Mouse (Mus musculus) forebrain, postnatal 0 days (tissue): ENCODE results near the gene Depp1. TPM values are rescaled to one million over a fixed set of nuclear protein-coding genes. Genes with fewer than 3 reads are reported as not detected.
"Not testable (repeated sequence)": the region's sequence is repeated elsewhere in the genome, so short reads cannot be mapped to it uniquely, and the experiment has no call there.

Experiments
- ATAC-seq: fragments of 200-750 bp; cut with Nextera tagmentation; 2 replicates; pipeline ENCODE4 v1.8.0; 2017; ENCODE audit warnings: mild to moderate bottlenecking, moderate library complexity
- DNase-seq: peaks from one replicate; pipeline ENCODE4 v3.0.0-alpha.2; 2015
- H3K27ac ChIP-seq: fragments of 300-500 bp; sonication (generic); 2 replicates; pipeline ENCODE4 v1.5.1; 2014; ENCODE audit warnings: low read depth, mild to moderate bottlenecking, antibody characterized with exemption, low read length, moderate library complexity, mixed read lengths
- H3K27me3 ChIP-seq: fragments of 300-500 bp; sonication (generic); 2 replicates; pipeline ENCODE4 v1.6.1; 2014; ENCODE audit warnings: mild to moderate bottlenecking, low read length, mixed read lengths; ENCODE audit not compliant: insufficient read depth
- H3K36me3 ChIP-seq: fragments of 300-500 bp; sonication (generic); 2 replicates; pipeline ENCODE4 v1.6.1; 2014; ENCODE audit warnings: mild to moderate bottlenecking, moderate library complexity; ENCODE audit not compliant: insufficient read depth
- H3K4me1 ChIP-seq: fragments of 300-500 bp; sonication (generic); 2 replicates; pipeline ENCODE4 v1.6.1; 2014; ENCODE audit warnings: antibody characterized with exemption; ENCODE audit not compliant: insufficient read depth
- H3K4me2 ChIP-seq: fragments of 300-500 bp; sonication (generic); 2 replicates; pipeline ENCODE4 v1.6.1; 2014; ENCODE audit warnings: low read depth, mild to moderate bottlenecking, moderate library complexity
- H3K4me3 ChIP-seq: fragments of 300-500 bp; sonication (generic); 2 replicates; pipeline ENCODE4 v1.5.1; 2014; ENCODE audit warnings: low read depth, low read length, mixed read lengths
- H3K9ac ChIP-seq: fragments of 300-500 bp; sonication (generic); 2 replicates; pipeline ENCODE4 v1.6.1; 2014; ENCODE audit warnings: mild to moderate bottlenecking
- H3K9me3 ChIP-seq: fragments of 300-500 bp; sonication (generic); 2 replicates; pipeline ENCODE4 v1.6.1; 2016; ENCODE audit warnings: low read length
- CTCF ChIP-seq: sonication (generic); IDR thresholded peaks from 2 replicates; pipeline ENCODE4 v1.5.1; 2016; ENCODE audit warnings: antibody characterized with exemption, control low read depth, low read depth
- WGBS: fragments of 180-500 bp; shearing (Covaris S2); extraction: QIAGEN DNeasy Blood & Tissue Kit; methylation state at CpG from one replicate; pipeline ENCODE4 v1.1.7; 2014; 5-methylcytosine and 5-hydroxymethylcytosine counted together
- polyA plus RNA-seq: library from polyadenylated mRNA; unstranded; fragments of >200 nt; fragmentation: Nextera tagmentation; extraction: Ambion mirVana; gene quantifications from 2 replicates; pipeline ENCODE4 v1.2.1, GENCODE M21; 2015
- total RNA-seq: library from RNA; depleted of rRNA; stranded (reverse); fragments of >200 nt; gene quantifications from 2 replicates; pipeline ENCODE4 v1.2.3, GENCODE M21; 2014; rRNA removed

Depp1 gene
- 1.6 and 2.8 TPM in 2 replicates for total RNA-seq
- polyA plus RNA-seq: 2.6 TPM in 2 replicates

GRCm38 (mm10) chr6:116650406-116650805 lies at the start of gene Depp1:
TSS of gene Depp1 (plus strand) at chr6:116650609.
- ATAC-seq: no peak
- no peak for DNase-seq

GRCm38 (mm10) chr6:116600969-116601368 lies 49.4 kb upstream of the Depp1 start:
- not testable (repeated sequence) for DNase-seq, H3K4me3 ChIP-seq, H3K36me3 ChIP-seq, ATAC-seq, H3K4me2 ChIP-seq, H3K9me3 ChIP-seq, H3K27ac ChIP-seq, H3K27me3 ChIP-seq, H3K9ac ChIP-seq, H3K4me1 ChIP-seq

More at GRCm38 (mm10) chr6:116650406-116650805, at the start of gene Depp1:
- Histone ChIP-seq H3K27me3 (no peaks in the 10 kb centered on the region), H3K9ac (no peak within 1 kb of the TSS), H3K4me1 (no peaks in the 10 kb centered on the region), H3K9me3 (no peaks in the 10 kb centered on the region), H3K36me3 (no peaks in the 10 kb centered on the region), H3K4me3 (no peak within 1 kb of the TSS), H3K4me2 (no peak within 1 kb of the TSS), H3K27ac (no peak within 1 kb of the TSS)
- WGBS: 75% methylated on average over 6 of the region's 6 CpGs
- no peak for TF ChIP-seq CTCF

DNA sequence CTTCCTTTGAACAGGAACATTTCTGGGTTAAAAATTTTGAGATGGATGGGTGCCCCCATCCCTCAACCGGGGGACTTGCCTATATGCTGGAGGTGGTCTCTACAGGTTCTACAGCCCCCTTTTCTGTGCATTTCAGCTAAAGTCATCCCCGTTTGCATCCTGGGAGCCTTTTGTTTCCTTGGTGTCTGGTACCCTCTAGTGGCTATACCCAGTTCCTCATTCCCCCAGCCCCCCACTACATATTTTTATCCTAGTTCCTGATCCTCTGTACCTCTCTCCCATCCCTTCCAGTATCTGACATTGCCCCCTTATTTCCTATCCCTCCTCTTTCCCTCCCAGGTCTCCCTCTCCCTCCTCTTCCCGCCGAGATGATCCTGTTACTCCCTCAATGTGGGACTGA lies 43.2 kb upstream of the Depp1 start:
- Histone ChIP-seq H3K9me3 (no peaks in the 10 kb centered on the region), H3K4me2 (no peak overlapping the region), H3K9ac (no peak overlapping the region), H3K4me3 (no peak overlapping the region), H3K27ac (no peak overlapping the region), H3K36me3 (no peaks in the 10 kb centered on the region), H3K4me1 (no peaks in the 10 kb centered on the region), H3K27me3 (no peaks in the 10 kb centered on the region)
- WGBS: 42% methylated on average over 4 of the region's 4 CpGs
- peak; percentile 39 for TF ChIP-seq CTCF
- no peak for ATAC-seq
- DNase-seq: no peak

GRCm38 (mm10) chr6:116615719-116616118 lies 34.7 kb upstream of the Depp1 start:
- H3K27me3 ChIP-seq: no peaks in the 10 kb centered on the region
- no peak for DNase-seq
- H3K27ac ChIP-seq: no peak overlapping the region
- H3K9me3 ChIP-seq: no peaks in the 10 kb centered on the region
- H3K9ac ChIP-seq: no peak overlapping the region
- H3K4me3 ChIP-seq: no peak overlapping the region
- no peak for ATAC-seq
- no peaks in the 10 kb centered on the region for H3K4me1 ChIP-seq
- H3K36me3 ChIP-seq: no peaks in the 10 kb centered on the region
- H3K4me2 ChIP-seq: no peak overlapping the region
- TF ChIP-seq CTCF: no peak
- WGBS: 86% methylated on average over 2 of the region's 2 CpGs

DNA sequence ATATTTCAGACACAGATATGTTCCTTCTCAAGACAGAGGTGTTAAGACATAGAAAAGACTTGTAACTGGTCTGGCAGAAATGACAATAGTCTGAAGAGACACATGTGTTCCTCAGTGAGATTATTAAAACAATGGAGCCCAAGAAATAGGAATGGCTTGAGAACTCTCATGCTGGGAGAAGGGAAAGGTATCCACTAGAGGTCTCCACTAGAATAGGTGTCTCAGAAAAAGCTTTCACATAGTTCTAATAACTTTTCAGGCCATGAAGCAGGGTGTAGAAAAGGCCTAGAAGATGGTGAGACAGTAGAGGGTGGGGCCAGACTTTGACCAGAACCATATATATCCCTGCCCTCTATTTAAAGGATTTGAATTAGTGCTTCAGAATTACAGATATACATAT lies 32.3 kb upstream of the Depp1 start:
- H3K4me1 ChIP-seq: no peaks in the 10 kb centered on the region
- H3K4me2 ChIP-seq: no peak overlapping the region
- no peak for ATAC-seq
- H3K9me3 ChIP-seq: no peaks in the 10 kb centered on the region
- no peak overlapping the region for H3K9ac ChIP-seq
- H3K4me3 ChIP-seq: no peak overlapping the region
- TF ChIP-seq CTCF: 0 out of 2 replicates have a peak, but pooled peaks have one; percentile 3
- no peak for DNase-seq
- H3K27me3 ChIP-seq: no peaks in the 10 kb centered on the region
- no peaks in the 10 kb centered on the region for H3K36me3 ChIP-seq
- H3K27ac ChIP-seq: no peak overlapping the region

DNA sequence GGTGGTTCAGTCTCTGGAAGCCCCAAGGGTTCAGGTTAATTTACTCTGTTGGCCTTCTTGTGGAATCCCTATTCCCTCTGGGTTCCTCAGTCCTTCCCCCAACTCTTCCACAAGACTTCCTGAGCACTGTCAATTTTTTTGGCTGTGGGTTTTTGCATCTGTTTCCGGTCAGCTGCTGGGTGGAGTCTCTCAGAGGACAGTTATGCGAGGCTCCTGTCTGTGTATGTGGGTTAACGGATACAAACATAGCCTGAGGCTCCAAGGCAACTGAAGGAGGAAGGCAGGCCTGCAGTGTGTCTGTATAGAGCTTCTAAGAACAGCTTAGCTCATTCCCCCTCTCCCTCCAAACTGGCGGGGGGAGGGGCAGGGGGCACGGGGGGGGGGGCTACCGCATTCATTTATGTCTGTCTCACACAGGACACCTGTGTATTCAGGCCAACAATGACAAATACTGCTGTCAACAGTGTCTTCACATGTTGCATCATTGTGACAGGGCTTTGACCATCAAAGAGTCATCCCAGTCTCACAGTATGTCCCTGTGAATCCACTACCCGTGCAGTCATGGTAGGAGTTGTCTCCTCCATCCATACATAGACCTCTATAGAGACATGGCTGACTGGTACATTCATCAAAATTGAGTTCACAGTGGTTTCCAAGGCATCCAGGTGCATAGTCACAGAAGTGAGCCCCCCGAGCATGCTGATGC lies 28.9 kb upstream of the Depp1 start:
- no peak for ATAC-seq
- H3K4me3 ChIP-seq: no peak overlapping the region
- no peaks in the 10 kb centered on the region for H3K9me3 ChIP-seq
- H3K36me3 ChIP-seq: peaks cover 17% of the 10 kb centered on the region
- no peak for DNase-seq
- no peaks in the 10 kb centered on the region for H3K4me1 ChIP-seq
- no peaks in the 10 kb centered on the region for H3K27me3 ChIP-seq
- H3K27ac ChIP-seq: no peak overlapping the region
- no peak overlapping the region for H3K4me2 ChIP-seq
- TF ChIP-seq CTCF: no peak
- 71% methylated on average over 7 of the region's 8 CpGs for WGBS
- no peak overlapping the region for H3K9ac ChIP-seq

GRCm38 (mm10) chr6:116626417-116626816 lies 24.0 kb upstream of the Depp1 start:
- 96% methylated on average over 9 of the region's 9 CpGs for WGBS
- DNase-seq, ATAC-seq, H3K9me3 ChIP-seq, H3K4me3 ChIP-seq, H3K27ac ChIP-seq, H3K4me2 ChIP-seq, H3K27me3 ChIP-seq, H3K9ac ChIP-seq, H3K4me1 ChIP-seq: not testable (repeated sequence)
- peaks cover 17% of the 10 kb centered on the region for H3K36me3 ChIP-seq
